Mouse (Mus musculus) retina, postnatal 7 days (tissue): Measurements from ENCODE around the gene Rab30.
"Not testable (repeated sequence)": the region's sequence is repeated elsewhere in the genome, so short reads cannot be mapped to it uniquely, and the experiment has no call there.

ENCODE experiments used
- DNase-seq: peaks from one replicate; pipeline ENCODE4 v3.0.0-alpha.2; 2012; ENCODE audit warnings: low read depth, low spot score

The Rab30 gene

GRCm38 (mm10) chr7:92741152-92741860 lies at the start of gene Rab30:
Rab30 (plus strand) TSS chr7:92741603.
- DNase-seq = peak; percentile 97

GRCm38 (mm10) chr7:92696395-92696794 lies 45.0 kb upstream of the Rab30 start:
- no peak for DNase-seq

GRCm38 (mm10) chr7:92698770-92699169 lies 42.6 kb upstream of the Rab30 start:
- no peak for DNase-seq

- no peak for DNase-seq
These were observed 37.7 kb upstream of the Rab30 start for GRCm38 (mm10) chr7:92703661-92704060.

- DNase-seq = no peak
These were observed 35.9 kb upstream of the Rab30 start for GRCm38 (mm10) chr7:92705534-92705933.

GRCm38 (mm10) chr7:92706711-92707110 lies 34.7 kb upstream of the Rab30 start:
- DNase-seq = no peak

GRCm38 (mm10) chr7:92709573-92709972 lies 31.8 kb upstream of the Rab30 start:
- DNase-seq = no peak

- no peak for DNase-seq
These were observed 29.8 kb upstream of the Rab30 start for GRCm38 (mm10) chr7:92711593-92711992.

GRCm38 (mm10) chr7:92715055-92715454 lies 26.3 kb upstream of the Rab30 start:
- DNase-seq = no peak

GRCm38 (mm10) chr7:92720156-92720905 lies 21.1 kb upstream of the Rab30 start:
- DNase-seq = no peak

- no peak for DNase-seq
These were observed 17.7 kb upstream of the Rab30 start for GRCm38 (mm10) chr7:92723750-92724149.

- DNase-seq = no peak
These were observed 17.1 kb upstream of the Rab30 start for GRCm38 (mm10) chr7:92724261-92724660.

GRCm38 (mm10) chr7:92729583-92729982 lies 11.8 kb upstream of the Rab30 start:
- DNase-seq = not testable (repeated sequence)

GRCm38 (mm10) chr7:92730465-92730864 lies 10.9 kb upstream of the Rab30 start:
- no peak for DNase-seq

- DNase-seq = no peak
These were observed 10.4 kb upstream of the Rab30 start for GRCm38 (mm10) chr7:92730959-92731358.

GRCm38 (mm10) chr7:92732136-92732535 lies 9.3 kb upstream of the Rab30 start:
- no peak for DNase-seq

GRCm38 (mm10) chr7:92737560-92737959 lies 3.8 kb upstream of the Rab30 start:
- no peak for DNase-seq

- no peak for DNase-seq
These were observed 1.4 kb upstream of the Rab30 start for GRCm38 (mm10) chr7:92739956-92740355.

GRCm38 (mm10) chr7:92740411-92741115 lies 840 bp upstream of the Rab30 start:
- no peak for DNase-seq

GRCm38 (mm10) chr7:92741861-92742249 lies 452 bp downstream of the Rab30 start:
- peak; percentile 27 for DNase-seq

GRCm38 (mm10) chr7:92742341-92742741 lies 938 bp downstream of the Rab30 start:
- no peak for DNase-seq

- no peak for DNase-seq
These were observed 1.4 kb downstream of the Rab30 start for GRCm38 (mm10) chr7:92742774-92743173.
